ENCODE assay signal across 8 mouse cellular contexts in the genomic region with DNA sequence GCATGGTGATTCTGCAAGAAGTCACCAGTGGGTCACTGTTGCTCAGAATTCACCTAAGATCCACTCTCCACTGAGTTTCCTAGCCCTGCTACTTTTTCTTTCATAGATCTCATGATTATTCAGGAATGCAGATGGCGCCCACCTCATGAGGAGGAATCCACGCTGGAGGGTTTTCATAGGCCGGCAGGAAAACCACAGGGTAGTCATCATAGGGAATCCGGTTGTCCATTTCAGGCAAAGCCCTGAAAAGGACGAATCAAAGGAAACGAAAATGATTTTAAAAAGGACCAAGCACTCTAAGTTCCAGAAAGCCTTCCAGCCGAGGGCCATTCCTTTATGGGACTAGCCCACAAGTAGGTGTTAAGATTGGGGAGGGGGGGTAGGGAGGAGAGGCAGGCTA. TPM values are rescaled to one million over a fixed set of nuclear protein-coding genes. Genes with fewer than 3 reads are reported as not detected.
DNase-seq lines count a peak whose midpoint lies in the region; ATAC-seq and TF ChIP-seq lines count a peak whose summit lies in the region.

No protein-coding gene starts in this region.

- no peaks in the 10 kb centered on the region for H3K9me3 ChIP-seq in heart, postnatal 0 days (replicated peaks; ENCODE audit: control insufficient read depth, low read length)
- H3K9me3 ChIP-seq in midbrain, embryonic 10.5 days (replicated peaks) = 0 out of 2 replicates have a peak, but pooled peaks cover 2% of the 10 kb centered on the region

- no peaks in the 10 kb centered on the region for H3K36me3 ChIP-seq in kidney, adult 2 months (ENCODE audit: control insufficient read depth, insufficient read depth, low read length)
- H3K36me3 ChIP-seq in heart, postnatal 0 days (replicated peaks; ENCODE audit: control insufficient read depth, insufficient read depth, low read length) = peaks cover 16% of the 10 kb centered on the region
- peaks cover 35% of the 10 kb centered on the region for H3K36me3 ChIP-seq in midbrain, embryonic 10.5 days

- H3K4me3 ChIP-seq in kidney, adult 2 months (ENCODE audit: insufficient read depth, low read depth, low read length) = peak overlapping the region; percentile 56
- peak overlapping the region; percentile 70 for H3K4me3 ChIP-seq in heart, postnatal 0 days (ENCODE audit: low read depth, low read length)
- H3K4me3 ChIP-seq in midbrain, embryonic 10.5 days = peak overlapping the region; percentile 73

- no peaks in the 10 kb centered on the region for H3K27me3 ChIP-seq in kidney, adult 2 months (replicated peaks; ENCODE audit: control insufficient read depth, insufficient read depth, low read length)
- no peaks in the 10 kb centered on the region for H3K27me3 ChIP-seq in heart, postnatal 0 days (ENCODE audit: control insufficient read depth, insufficient read depth, low read length)
- peaks cover 44% of the 10 kb centered on the region for H3K27me3 ChIP-seq in midbrain, embryonic 10.5 days (ENCODE audit: low read depth, poor library complexity, severe bottlenecking)

- no peak for TF ChIP-seq POLR2A in kidney, adult 2 months (IDR thresholded peaks at IDR 0.05; ENCODE audit: low read depth, low read length)

- H3K4me2 ChIP-seq in heart, postnatal 0 days (ENCODE audit: low read depth, low read length) = peak overlapping the region; percentile 62

- 13% methylated on average over 7 of the region's 7 CpGs for WGBS in kidney, adult 2 months
- 23% methylated on average over 7 of the region's 7 CpGs for WGBS in heart, postnatal 0 days
- 40% methylated on average over 7 of the region's 7 CpGs for WGBS in midbrain, embryonic 10.5 days

- H3K9ac ChIP-seq in heart, postnatal 0 days (replicated peaks; ENCODE audit: low read depth, low read length) = peak overlapping the region; percentile 67; the same call in 1 of the 2 replicates

- ATAC-seq in heart, postnatal 0 days (ENCODE audit: insufficient read depth, low read depth) = no peak

- TF ChIP-seq CTCF in kidney, adult 2 months (conservative IDR thresholded peaks at IDR 0.05; ENCODE audit: insufficient read depth, insufficient read length, low read depth, low read length) = no peak
- TF ChIP-seq CTCF in heart, postnatal 0 days (IDR thresholded peaks at IDR 0.05; ENCODE audit: low read depth) = no peak

- DNase-seq in kidney, adult 2 months = peak; percentile 1
- no peak for DNase-seq in kidney, adult 9 months
- DNase-seq in R1 (ENCODE audit: low read depth, low spot score) = peak; percentile 17
- peak; percentile 5 for DNase-seq in heart, postnatal 0 days (ENCODE audit: low spot score)
- DNase-seq in midbrain, embryonic 10.5 days (ENCODE audit: low spot score) = no peak
- no peak for DNase-seq in left cerebral cortex, postnatal 4 days
- DNase-seq in layer of hippocampus, adult 11-12 months (ENCODE audit: low spot score) = no peak
- DNase-seq in layer of hippocampus, postnatal 10 days (ENCODE audit: low spot score in 2 of 2) = no peak

- TF ChIP-seq EP300 in heart, postnatal 0 days (IDR thresholded peaks at IDR 0.05; ENCODE audit: low read depth) = no peak

- H3K4me1 ChIP-seq in kidney, adult 2 months (ENCODE audit: control insufficient read depth, insufficient read depth, low read length) = no peaks in the 10 kb centered on the region; the same call in 1 of the 2 replicates
- no peaks in the 10 kb centered on the region for H3K4me1 ChIP-seq in heart, postnatal 0 days (ENCODE audit: control insufficient read depth, insufficient read depth)
- peaks cover 19% of the 10 kb centered on the region for H3K4me1 ChIP-seq in midbrain, embryonic 10.5 days

- H3K27ac ChIP-seq in kidney, adult 2 months (ENCODE audit: insufficient read depth, low read depth, low read length) = no peak overlapping the region
- H3K27ac ChIP-seq in heart, postnatal 0 days (ENCODE audit: low read depth) = no peak overlapping the region
- H3K27ac ChIP-seq in midbrain, embryonic 10.5 days (replicated peaks) = peak overlapping the region; percentile 92

- intact Hi-C loops in left cerebral cortex, postnatal 4 days (cut with DNase I) = no loop called here

RNA-seq across cellular contexts. Expression of gene Kif4, which starts 0.4 kb away (rescaled TPM):
- 0.10 and 0.11 TPM in 2 replicates for polyA plus RNA-seq in kidney, adult 2 months (2012; rRNA removed)
- 10.0 and 22.0 TPM in 2 replicates for total RNA-seq in heart, postnatal 0 days (2014; rRNA removed; ENCODE audit: low replicate concordance)
- polyA plus RNA-seq in heart, postnatal 0 days (2015; fragmentation: Nextera tagmentation; extraction: Ambion mirVana) = 5.6 and 5.8 TPM in 2 replicates
- polyA plus RNA-seq in midbrain, embryonic 10.5 days (2016; fragmentation: Nextera tagmentation; extraction: Ambion mirVana) = 45.7 and 48.1 TPM in 2 replicates
- 1 to 10 TPM; 4.8 to 7.6 TPM for total RNA-seq in left cerebral cortex, postnatal 4 days (2021)
- total RNA-seq in layer of hippocampus, postnatal 10 days (2021) = 1 to 10 TPM; 3.2 to 3.8 TPM

RNA-seq across cellular contexts. Expression of gene Pdzd11, which starts 1.2 kb away (rescaled TPM):
- 31.2 and 36.6 TPM in 2 replicates for polyA plus RNA-seq in kidney, adult 2 months (2012; rRNA removed)
- 41.9 and 43.7 TPM in 2 replicates for total RNA-seq in heart, postnatal 0 days (2014; rRNA removed; ENCODE audit: low replicate concordance)
- 75.8 and 88.4 TPM in 2 replicates for polyA plus RNA-seq in heart, postnatal 0 days (2015; fragmentation: Nextera tagmentation; extraction: Ambion mirVana)
- polyA plus RNA-seq in midbrain, embryonic 10.5 days (2016; fragmentation: Nextera tagmentation; extraction: Ambion mirVana) = 143 and 153 TPM in 2 replicates
- 10 to 100 TPM; 28.8 to 30.3 TPM for total RNA-seq in left cerebral cortex, postnatal 4 days (2021)
- total RNA-seq in layer of hippocampus, postnatal 10 days (2021) = 10 to 100 TPM; 32.0 to 37.0 TPM

RNA-seq across cellular contexts. Expression of gene Arr3, which starts 19.8 kb away (rescaled TPM):
- polyA plus RNA-seq in kidney, adult 2 months (2012; rRNA removed) = not detected in 2 replicates
- not detected in 2 replicates for total RNA-seq in heart, postnatal 0 days (2014; rRNA removed; ENCODE audit: low replicate concordance)
- polyA plus RNA-seq in heart, postnatal 0 days (2015; fragmentation: Nextera tagmentation; extraction: Ambion mirVana) = 0.15 and 0.43 TPM in 2 replicates
- polyA plus RNA-seq in midbrain, embryonic 10.5 days (2016; fragmentation: Nextera tagmentation; extraction: Ambion mirVana) = not detected in 2 replicates
- total RNA-seq in left cerebral cortex, postnatal 4 days (2021) = not detected
- total RNA-seq in layer of hippocampus, postnatal 10 days (2021) = not detected

RNA-seq across cellular contexts. Expression of gene P2ry4, which starts 30.5 kb away (rescaled TPM):
- not detected in 2 replicates for polyA plus RNA-seq in kidney, adult 2 months (2012; rRNA removed)
- not detected in 2 replicates for total RNA-seq in heart, postnatal 0 days (2014; rRNA removed; ENCODE audit: low replicate concordance)
- polyA plus RNA-seq in heart, postnatal 0 days (2015; fragmentation: Nextera tagmentation; extraction: Ambion mirVana) = not detected in 2 replicates
- not detected in 2 replicates for polyA plus RNA-seq in midbrain, embryonic 10.5 days (2016; fragmentation: Nextera tagmentation; extraction: Ambion mirVana)
- not detected for total RNA-seq in left cerebral cortex, postnatal 4 days (2021)
- total RNA-seq in layer of hippocampus, postnatal 10 days (2021) = under 1 TPM; 0.07 to 0.09 TPM

RNA-seq across cellular contexts. Expression of gene Awat1, which starts 53.1 kb away (rescaled TPM):
- not detected in 2 replicates for polyA plus RNA-seq in kidney, adult 2 months (2012; rRNA removed)
- total RNA-seq in heart, postnatal 0 days (2014; rRNA removed; ENCODE audit: low replicate concordance) = not detected in 2 replicates
- not detected in 2 replicates for polyA plus RNA-seq in heart, postnatal 0 days (2015; fragmentation: Nextera tagmentation; extraction: Ambion mirVana)
- polyA plus RNA-seq in midbrain, embryonic 10.5 days (2016; fragmentation: Nextera tagmentation; extraction: Ambion mirVana) = not detected in 2 replicates
- total RNA-seq in left cerebral cortex, postnatal 4 days (2021) = not detected
- not detected for total RNA-seq in layer of hippocampus, postnatal 10 days (2021)

Comparison
In these comparisons a context has a peak if more than half of its experiments do, and no peak if none do; other contexts are left out.
1. DNase-seq: peak in kidney, adult 2 months (single experiment), R1 (single experiment) and heart, postnatal 0 days (single experiment); none in kidney, adult 9 months (single experiment), midbrain, embryonic 10.5 days (single experiment), left cerebral cortex, postnatal 4 days (single experiment), layer of hippocampus, adult 11-12 months (single experiment) and layer of hippocampus, postnatal 10 days (0 of 2).
2. Peak in every context shown above with its lines, with median percentiles within 50 percentile points of each other: H3K4me3 ChIP-seq.